ENCODE assay signal across 28 mouse cellular contexts in the genomic region with DNA sequence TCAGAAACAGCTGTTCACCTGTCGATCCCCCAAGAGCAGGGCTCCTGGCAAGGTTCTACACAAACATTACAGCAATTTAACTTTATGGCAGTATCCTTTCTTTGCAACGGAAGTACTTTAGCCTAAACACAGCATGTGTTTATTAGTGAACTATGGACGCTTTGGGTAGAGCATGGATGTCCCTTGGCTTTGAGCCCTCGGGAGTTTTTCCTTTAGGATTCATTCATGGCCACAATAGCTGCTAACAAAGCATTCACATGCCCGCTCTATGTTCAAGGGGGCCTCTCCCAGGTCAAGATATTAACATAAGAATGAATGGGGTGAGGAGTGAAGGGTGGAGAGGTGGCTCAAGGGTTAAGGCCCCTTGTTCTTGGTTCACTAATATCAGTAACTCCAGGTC. TPM values are rescaled to one million over a fixed set of nuclear protein-coding genes. Genes with fewer than 3 reads are reported as not detected.
"Had no signal": no experiment of that assay in that cellular context is flagged by ENCODE, and none has a peak within 500 bp of the region (broad histone marks: within the 10 kb centered on the region; RNA-seq: fewer than 3 reads in every experiment).

No protein-coding gene starts in this region.

- H3K27ac ChIP-seq: gastrocnemius, adult 2 months; heart, adult 2 months; heart, embryonic 13.5 days; heart, embryonic 15.5 days; hindbrain, embryonic 13.5 days; hindbrain, embryonic 15.5 days; hindbrain, postnatal 0 days; kidney, embryonic 15.5 days; kidney, postnatal 0 days; limb, embryonic 12.5 days; limb, embryonic 15.5 days; liver, embryonic 12.5 days; liver, embryonic 14.5 days had no signal

- H3K4me3 ChIP-seq: gastrocnemius, adult 2 months; heart, adult 2 months; heart, embryonic 13.5 days; heart, embryonic 15.5 days; hindbrain, embryonic 13.5 days; hindbrain, embryonic 15.5 days; kidney, embryonic 15.5 days; limb, embryonic 12.5 days; limb, embryonic 15.5 days; liver, embryonic 12.5 days had no signal

- H3K9ac ChIP-seq: heart, embryonic 13.5 days; heart, embryonic 15.5 days; hindbrain, embryonic 13.5 days; hindbrain, embryonic 15.5 days; kidney, embryonic 15.5 days; limb, embryonic 15.5 days; liver, embryonic 12.5 days; liver, embryonic 14.5 days had no signal

- ATAC-seq: hindbrain, postnatal 0 days; liver, embryonic 12.5 days had no signal

- DNase-seq: gastrocnemius, adult 2 months; gastrocnemius, postnatal 10 days; gastrocnemius, postnatal 25 days; heart, adult 2 months; heart, postnatal 14 days; heart, postnatal 36 days; kidney, adult 11 months; kidney, adult 2 months; kidney, adult 9 months; kidney, postnatal 14 days; kidney, postnatal 36 days; layer of hippocampus, adult 9-11 months; layer of hippocampus, postnatal 36 days; left cerebral cortex, postnatal 4 days had no signal

- H3K4me2 ChIP-seq: heart, embryonic 11.5 days; heart, embryonic 13.5 days; heart, embryonic 15.5 days; hindbrain, embryonic 13.5 days; hindbrain, embryonic 15.5 days; kidney, embryonic 15.5 days; limb, embryonic 12.5 days; limb, embryonic 15.5 days; liver, embryonic 12.5 days had no signal

- H3K9me3 ChIP-seq: heart, embryonic 13.5 days; heart, embryonic 15.5 days; hindbrain, embryonic 13.5 days; hindbrain, embryonic 15.5 days; kidney, embryonic 15.5 days; limb, embryonic 12.5 days; limb, embryonic 15.5 days; liver, embryonic 12.5 days had no signal

- H3K4me1 ChIP-seq: heart, embryonic 13.5 days; heart, embryonic 15.5 days; liver, embryonic 12.5 days had no signal

- H3K27me3 ChIP-seq: heart, embryonic 13.5 days; heart, embryonic 15.5 days; hindbrain, embryonic 13.5 days; hindbrain, embryonic 15.5 days; kidney, embryonic 15.5 days; limb, embryonic 12.5 days; limb, embryonic 15.5 days had no signal

- H3K36me3 ChIP-seq: heart, embryonic 13.5 days; heart, embryonic 15.5 days; hindbrain, embryonic 15.5 days; kidney, embryonic 15.5 days; limb, embryonic 12.5 days; liver, embryonic 12.5 days had no signal

RNA-seq across cellular contexts. Expression of a gene that starts 38.7 kb away (rescaled TPM):
- total RNA-seq: granulocyte monocyte progenitor cell, adult 5-6 weeks; hematopoietic stem cell, adult 5-6 weeks had no signal
